Mouse (Mus musculus) thymus, adult 2 months (tissue): ENCODE results near the gene Ifnar2.

Source experiments
- CTCF ChIP-seq: fragments of 200-500 bp; IDR thresholded peaks from 2 replicates; pipeline ENCODE4 v1.5.1; 2012; ENCODE audit warnings: mild to moderate bottlenecking, control low read depth, low read length, moderate library complexity, borderline replicate concordance; ENCODE audit not compliant: control insufficient read depth, poor library complexity, insufficient read depth; ENCODE audit errors: extremely low read depth
- POLR2A ChIP-seq: fragments of 200-500 bp; IDR thresholded peaks from 2 replicates; pipeline ENCODE4 v1.6.1; 2012; ENCODE audit warnings: mild to moderate bottlenecking, low read length, control low read depth, moderate library complexity; ENCODE audit not compliant: control insufficient read depth, poor library complexity, insufficient read depth; ENCODE audit errors: extremely low read depth

- no peak for TF ChIP-seq POLR2A
- no peak for TF ChIP-seq CTCF
Measured at GRCm38 (mm10) chr16:91434119-91434518, 61.5 kb downstream of the Ifnar2 start.
